15 mouse cellular contexts compared by ENCODE assay signal in the genomic region with DNA sequence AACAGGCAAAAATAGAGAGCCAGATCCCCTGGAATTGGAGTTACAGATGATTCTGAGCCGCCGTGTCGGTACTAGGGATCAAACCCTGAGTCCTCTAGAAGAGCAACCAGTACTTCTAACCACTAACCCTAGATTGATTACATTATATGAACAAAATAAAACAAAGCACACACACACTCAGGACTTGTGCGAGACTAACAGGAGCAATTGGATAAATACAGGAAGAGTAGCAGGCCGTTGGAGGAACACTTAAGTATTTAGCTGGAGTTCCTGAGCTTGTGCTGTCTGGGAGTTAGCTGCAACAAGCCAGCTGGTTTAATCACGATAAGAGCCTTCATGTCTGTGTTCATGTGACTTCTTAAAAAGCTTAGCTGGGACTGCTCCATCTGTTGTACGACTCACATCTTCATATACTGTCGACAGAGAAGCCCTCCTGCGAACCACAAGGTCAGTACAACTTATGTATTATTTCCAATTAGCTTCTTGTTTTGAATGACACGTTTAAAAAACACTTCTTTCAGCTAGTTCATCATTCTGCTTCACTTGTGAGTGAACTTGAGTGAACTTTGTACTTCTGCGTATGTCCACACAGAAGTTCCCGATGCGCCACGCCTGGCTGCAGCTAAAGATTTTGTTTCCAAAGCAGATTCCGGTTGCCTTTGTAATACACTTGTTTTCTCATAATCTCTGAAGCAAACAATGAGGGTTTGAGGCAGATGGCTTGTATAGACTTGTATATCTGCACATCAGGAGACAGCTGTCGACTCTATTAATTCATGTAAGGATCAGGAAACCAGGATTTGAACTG. TPM values are rescaled to one million over a fixed set of nuclear protein-coding genes. Genes with fewer than 3 reads are reported as not detected.
A peak's percentile ranks its signal among the peaks of the same experiment; 100 is the strongest.
DNase-seq lines count a peak whose midpoint lies in the region; TF ChIP-seq lines count a peak whose summit lies in the region.
"Had no signal": no experiment of that assay in that cellular context is flagged by ENCODE, and none has a peak within 500 bp of the region (broad histone marks: within the 10 kb centered on the region; RNA-seq: fewer than 3 reads in every experiment).

Ubap1l (plus strand) TSS at position 401 of the 808 bp plus-strand sequence.

- 79% methylated on average over 16 of the region's 16 CpGs for WGBS in heart, adult 2 months
- WGBS in liver, adult 2 months = 72% methylated on average over 16 of the region's 16 CpGs

- intact Hi-C loops in heart, adult 2 months (cut with DNase I) = no loop called here

- no peak within 1 kb of the TSS for H3K4me3 ChIP-seq in heart, adult 2 months
- H3K4me3 ChIP-seq in liver, adult 2 months (ENCODE audit: insufficient read depth, low read depth, low read length) = no peak within 1 kb of the TSS
- H3K4me3 ChIP-seq: embryonic facial prominence, embryonic 15.5 days; forebrain, embryonic 12.5 days; hindbrain, embryonic 15.5 days; left cerebral cortex, adult 2 months had no signal

- H3K9ac ChIP-seq in heart, adult 2 months (ENCODE audit: low read depth, low read length) = no peak within 1 kb of the TSS
- H3K9ac ChIP-seq in liver, adult 2 months (ENCODE audit: low read depth, low read length) = no peak within 1 kb of the TSS
- H3K9ac ChIP-seq: embryonic facial prominence, embryonic 15.5 days; forebrain, embryonic 12.5 days; hindbrain, embryonic 15.5 days had no signal

- no peak for TF ChIP-seq EP300 in heart, adult 2 months (IDR thresholded peaks at IDR 0.05; ENCODE audit: insufficient read depth, low read depth, low read length)

- TF ChIP-seq CTCF in heart, adult 2 months (IDR thresholded peaks at IDR 0.05) = no peak
- no peak for TF ChIP-seq CTCF in liver, adult 2 months (IDR thresholded peaks at IDR 0.05; ENCODE audit: low read depth, low read length)

- DNase-seq in heart, adult 2 months = no peak
- DNase-seq in heart, adult 8-10 months (ENCODE audit: low spot score) = no peak
- peak; percentile 34 for DNase-seq in liver, adult 2 months (ENCODE audit: extremely low read depth, low read depth, low spot score)
- no peak for DNase-seq in liver
- peak; percentile 50 to 62 for DNase-seq in kidney, adult 8-10 months
- peak; percentile 81 for DNase-seq in retina, adult 2 months (ENCODE audit: low read depth, low spot score)
- DNase-seq in frontal cortex, postnatal 14 days (ENCODE audit: low spot score in 2 of 2) = no peak
- no peak for DNase-seq in spleen, adult 18-20 months
- DNase-seq: adrenal gland, adult 2 months; cerebellum, adult 9-10 months; lung, postnatal 10 days had no signal

- no peaks in the 10 kb centered on the region for H3K27me3 ChIP-seq in heart, adult 2 months (ENCODE audit: control insufficient read depth, insufficient read depth, low read length)
- H3K27me3 ChIP-seq in liver, adult 2 months (ENCODE audit: control insufficient read depth, insufficient read depth, low read length) = no peaks in the 10 kb centered on the region
- H3K27me3 ChIP-seq: embryonic facial prominence, embryonic 15.5 days; forebrain, embryonic 12.5 days; hindbrain, embryonic 15.5 days had no signal

- peaks cover 13% of the 10 kb centered on the region for H3K36me3 ChIP-seq in heart, adult 2 months (ENCODE audit: control insufficient read depth, insufficient read depth, low read length)
- peaks cover 56% of the 10 kb centered on the region for H3K36me3 ChIP-seq in liver, adult 2 months (ENCODE audit: control insufficient read depth, insufficient read depth, low read length)

- H3K27ac ChIP-seq in heart, adult 2 months = peak within 1 kb of the TSS; percentile 21; the same call in 1 of the 2 replicates
- no peak within 1 kb of the TSS for H3K27ac ChIP-seq in liver, adult 2 months (replicated peaks; ENCODE audit: insufficient read depth, low read depth, low read length)
- H3K27ac ChIP-seq: embryonic facial prominence, embryonic 15.5 days; forebrain, embryonic 12.5 days; hindbrain, embryonic 15.5 days; left cerebral cortex, adult 2 months had no signal

- H3K79me2 ChIP-seq in heart, adult 2 months (replicated peaks; ENCODE audit: control insufficient read depth, insufficient read depth, low read length) = no peaks in the 10 kb centered on the region
- no peaks in the 10 kb centered on the region for H3K79me2 ChIP-seq in liver, adult 2 months (ENCODE audit: control insufficient read depth, insufficient read depth, low read length)

- no peak for TF ChIP-seq POLR2A in heart, adult 2 months (IDR thresholded peaks at IDR 0.05; ENCODE audit: insufficient read depth, low read depth, low read length)
- no peak for TF ChIP-seq POLR2A in liver, adult 2 months (IDR thresholded peaks at IDR 0.05; ENCODE audit: extremely low read depth, insufficient read depth, low read length)

- H3K4me1 ChIP-seq in heart, adult 2 months (ENCODE audit: control insufficient read depth, insufficient read depth, low read length) = peaks cover 2% of the 10 kb centered on the region; the same call in 1 of the 2 replicates
- H3K4me1 ChIP-seq in liver, adult 2 months (ENCODE audit: control insufficient read depth, insufficient read depth, low read length) = no peaks in the 10 kb centered on the region
- H3K4me1 ChIP-seq: embryonic facial prominence, embryonic 15.5 days; forebrain, embryonic 12.5 days; hindbrain, embryonic 15.5 days had no signal

RNA-seq across cellular contexts. Expression of gene Ubap1l, which starts in this region (rescaled TPM):
- total RNA-seq in heart, adult 2 months (2021) = under 1 TPM in 1 of 2 experiments, not detected in 1; 0.18 TPM
- polyA plus RNA-seq in heart, adult 2 months (2012; rRNA removed) = 0.15 and 0.18 TPM in 2 replicates
- total RNA-seq in heart, adult 8-10 months (2022) = under 1 TPM in 2 of 4 experiments, not detected in 2; 0.27 to 0.40 TPM
- total RNA-seq in liver, adult 2 months (2014; rRNA removed) = 0.18 TPM in 1 of 2 replicates, not detected in the other
- polyA plus RNA-seq in liver, adult 2 months (2012; rRNA removed) = 0.12 and 0.22 TPM in 2 replicates
- polyA plus RNA-seq: embryonic facial prominence, embryonic 15.5 days had no signal

Comparison
In these comparisons a context has a peak if more than half of its experiments do, and no peak if none do; other contexts are left out.
1. Peak in DNase-seq in liver, adult 2 months; RNA of the gene not detected or under 1 TPM.
2. DNase-seq: peak in kidney, adult 8-10 months (2 of 2) and retina, adult 2 months (single experiment); none in heart, adult 2 months (0 of 2), heart, adult 8-10 months (single experiment), liver (single experiment), frontal cortex, postnatal 14 days (0 of 2) and spleen, adult 18-20 months (0 of 2).